Mouse (Mus musculus) liver, postnatal 0 days (tissue): ENCODE data around the gene Magi2.

ENCODE experiments used
- CTCF ChIP-seq: sonication (generic); IDR thresholded peaks from 2 replicates; pipeline ENCODE4 v1.5.1; 2016; ENCODE audit warnings: antibody characterized with exemption, low read depth
- EP300 ChIP-seq: IDR thresholded peaks from 2 replicates; pipeline ENCODE4 v1.6.1; 2016; ENCODE audit warnings: antibody characterized with exemption, low read depth, mild to moderate bottlenecking

- no peak for TF ChIP-seq CTCF
- TF ChIP-seq EP300: no peak
These were observed 772.6 kb downstream of the Magi2 start for GRCm38 (mm10) chr5:19999486-19999885.
